ENCODE assay signal across 7 mouse cellular contexts in genomic region chr9:96478071-96478888, GRCm38 (mm10). TPM values are rescaled to one million over a fixed set of nuclear protein-coding genes. Genes with fewer than 3 reads are reported as not detected.
DNase-seq lines count a peak whose midpoint lies in the region; ATAC-seq and TF ChIP-seq lines count a peak whose summit lies in the region.

TSS of gene Rnf7 (minus strand) at chr9:96478675.

- peak; percentile 48; the same call in 1 of the 2 replicates for TF ChIP-seq POLR2A in small intestine, adult 2 months (IDR thresholded peaks at IDR 0.05; ENCODE audit: low read depth, low read length)

- peak; percentile 100 for DNase-seq in adrenal gland, postnatal 10 days
- DNase-seq in embryonic facial prominence, embryonic 10.5 days (ENCODE audit: low spot score) = peak; percentile 99
- DNase-seq in gonadal fat pad, adult 2 months (ENCODE audit: low read depth) = peak; percentile 40
- DNase-seq in left cerebral cortex, postnatal 4 days = peak; percentile 99

- TF ChIP-seq CTCF in intestine, postnatal 0 days (IDR thresholded peaks at IDR 0.05; ENCODE audit: low read depth) = no peak
- TF ChIP-seq CTCF in small intestine, adult 2 months (IDR thresholded peaks at IDR 0.05; ENCODE audit: extremely low read depth, insufficient read length, insufficient replicate concordance, low read depth, low read length) = 0 out of 2 replicates have a peak, but pooled peaks have one; percentile 8

- peak within 1 kb of the TSS; percentile 93 for H3K27ac ChIP-seq in embryonic facial prominence, embryonic 10.5 days (replicated peaks)
- peak within 1 kb of the TSS; percentile 77 for H3K27ac ChIP-seq in intestine, postnatal 0 days (ENCODE audit: low read depth, low read length)
- H3K27ac ChIP-seq in midbrain, embryonic 12.5 days (replicated peaks) = peak within 1 kb of the TSS; percentile 88
- H3K27ac ChIP-seq in small intestine, adult 2 months (ENCODE audit: insufficient read depth, low read depth, low read length) = peak within 1 kb of the TSS; percentile 58; the same call in 1 of the 2 replicates

- H3K9ac ChIP-seq in intestine, postnatal 0 days (ENCODE audit: low read depth, low read length) = peak within 1 kb of the TSS; percentile 73
- H3K9ac ChIP-seq in midbrain, embryonic 12.5 days (replicated peaks) = peak within 1 kb of the TSS; percentile 90

- peaks cover 16% of the 10 kb centered on the region for H3K4me1 ChIP-seq in embryonic facial prominence, embryonic 10.5 days
- H3K4me1 ChIP-seq in intestine, postnatal 0 days (replicated peaks; ENCODE audit: control insufficient read depth, insufficient read depth, low read length) = peaks cover 7% of the 10 kb centered on the region; the same call in 1 of the 2 replicates
- peaks cover 16% of the 10 kb centered on the region for H3K4me1 ChIP-seq in midbrain, embryonic 12.5 days
- no peaks in the 10 kb centered on the region for H3K4me1 ChIP-seq in small intestine, adult 2 months (ENCODE audit: control insufficient read depth, insufficient read depth, insufficient read length, low read length)

- peak within 1 kb of the TSS; percentile 94 for H3K4me3 ChIP-seq in embryonic facial prominence, embryonic 10.5 days
- peak within 1 kb of the TSS; percentile 72 for H3K4me3 ChIP-seq in intestine, postnatal 0 days (ENCODE audit: low read depth, low read length)
- peak within 1 kb of the TSS; percentile 89 for H3K4me3 ChIP-seq in midbrain, embryonic 12.5 days
- peak within 1 kb of the TSS; percentile 69 for H3K4me3 ChIP-seq in small intestine, adult 2 months (ENCODE audit: low read depth, low read length)

- intact Hi-C loops in left cerebral cortex, postnatal 4 days (cut with DNase I) = no loop called here

- WGBS in embryonic facial prominence, embryonic 10.5 days = under 1% methylated on average over 74 of the region's 74 CpGs
- 1% methylated on average over 74 of the region's 74 CpGs for WGBS in intestine, postnatal 0 days
- under 1% methylated on average over 74 of the region's 74 CpGs for WGBS in midbrain, embryonic 12.5 days
- WGBS in small intestine, adult 2 months = under 1% methylated on average over 74 of the region's 74 CpGs

- no peaks in the 10 kb centered on the region for H3K27me3 ChIP-seq in embryonic facial prominence, embryonic 10.5 days (replicated peaks; ENCODE audit: low read depth, poor library complexity, severe bottlenecking)
- H3K27me3 ChIP-seq in intestine, postnatal 0 days (replicated peaks; ENCODE audit: control insufficient read depth, insufficient read depth, low read length) = no peaks in the 10 kb centered on the region; the same call in 1 of the 2 replicates
- 0 out of 2 replicates have a peak, but pooled peaks cover 4% of the 10 kb centered on the region for H3K27me3 ChIP-seq in midbrain, embryonic 12.5 days
- H3K27me3 ChIP-seq in small intestine, adult 2 months (ENCODE audit: control insufficient read depth, insufficient read depth, low read length) = no peaks in the 10 kb centered on the region

- ATAC-seq in intestine, postnatal 0 days = peak; percentile 99
- ATAC-seq in midbrain, embryonic 12.5 days (ENCODE audit: low FRiP score, low read depth) = peak; percentile 99

- H3K4me2 ChIP-seq in intestine, postnatal 0 days (replicated peaks; ENCODE audit: low read depth) = peak within 1 kb of the TSS; percentile 84
- H3K4me2 ChIP-seq in midbrain, embryonic 12.5 days (replicated peaks) = peak within 1 kb of the TSS; percentile 77

- H3K9me3 ChIP-seq in embryonic facial prominence, embryonic 10.5 days = no peaks in the 10 kb centered on the region
- H3K9me3 ChIP-seq in intestine, postnatal 0 days (ENCODE audit: control insufficient read depth) = no peaks in the 10 kb centered on the region
- H3K9me3 ChIP-seq in midbrain, embryonic 12.5 days = no peaks in the 10 kb centered on the region

- H3K36me3 ChIP-seq in embryonic facial prominence, embryonic 10.5 days (replicated peaks) = peaks cover 33% of the 10 kb centered on the region
- H3K36me3 ChIP-seq in intestine, postnatal 0 days (ENCODE audit: control insufficient read depth, insufficient read depth) = no peaks in the 10 kb centered on the region
- peaks cover 11% of the 10 kb centered on the region for H3K36me3 ChIP-seq in midbrain, embryonic 12.5 days
- H3K36me3 ChIP-seq in small intestine, adult 2 months (ENCODE audit: control insufficient read depth, insufficient read depth, low read length) = peaks cover 5% of the 10 kb centered on the region; the same call in 1 of the 2 replicates

RNA-seq across cellular contexts. Expression of gene Rnf7, which starts in this region (rescaled TPM):
- total RNA-seq in adrenal gland, postnatal 10 days (2021) = 10 to 100 TPM; 72.7 to 86.6 TPM
- polyA plus RNA-seq in embryonic facial prominence, embryonic 10.5 days (2016; fragmentation: Nextera tagmentation; extraction: Ambion mirVana) = 264 and 272 TPM in 2 replicates
- 130 and 161 TPM in 2 replicates for polyA plus RNA-seq in gonadal fat pad, adult 2 months (2012; rRNA removed)
- polyA plus RNA-seq in intestine, postnatal 0 days (2015; fragmentation: Nextera tagmentation; extraction: Ambion mirVana) = 141 and 143 TPM in 2 replicates
- 10 to 100 TPM; 51.5 to 53.2 TPM for total RNA-seq in left cerebral cortex, postnatal 4 days (2021)
- 237 and 242 TPM in 2 replicates for polyA plus RNA-seq in midbrain, embryonic 12.5 days (2016; fragmentation: Nextera tagmentation; extraction: Ambion mirVana)
- polyA plus RNA-seq in small intestine, adult 2 months (2012; rRNA removed) = 34.5 and 65.7 TPM in 2 replicates

Comparison
In these comparisons a context has a peak if more than half of its experiments do, and no peak if none do; other contexts are left out.
1. Peak in every context shown above with its lines: DNase-seq, ATAC-seq, H3K4me3 ChIP-seq and H3K27ac ChIP-seq.
2. DNase-seq: peak in every context shown above with its lines; median percentile 100 in adrenal gland, postnatal 10 days; 99 in embryonic facial prominence, embryonic 10.5 days; 99 in left cerebral cortex, postnatal 4 days; 40 in gonadal fat pad, adult 2 months.